Mouse (Mus musculus) MEL (cell line): Measurements from ENCODE around the gene Erap1. TPM values are rescaled to one million over a fixed set of nuclear protein-coding genes. Genes with fewer than 3 reads are reported as not detected.
A peak's percentile ranks its signal among the peaks of the same experiment; 100 is the strongest.

Source experiments
- DNase-seq: peaks from one replicate; pipeline ENCODE4 v3.0.0; 2011; ENCODE audit warnings: low read depth, low spot score
- H3K27ac ChIP-seq: 2 replicates; pipeline ENCODE4 v1.5.1; 2012; ENCODE audit warnings: low read depth, mild to moderate bottlenecking, control low read depth, low read length, moderate library complexity; ENCODE audit not compliant: control insufficient read depth
- H3K27me3 ChIP-seq, 2 experiments: fragments of 150-350 bp in 1 of 2; sonication (generic) in 1 of 2; 2 replicates each; pipeline ENCODE4 v1.6.1; 2012; ENCODE audit warnings: low read length in 2 of 2, mild to moderate bottlenecking in 2 of 2, improper control_type of control experiment in 1 of 2, moderate library complexity in 1 of 2; ENCODE audit not compliant: insufficient read depth in 2 of 2, control insufficient read depth in 1 of 2
- H3K36me3 ChIP-seq, 2 experiments: 2 replicates each; pipeline ENCODE4 v1.6.1; 2012 to 2014; ENCODE audit warnings: low read length in 2 of 2, improper control_type of control experiment in 1 of 2, inconsistent platforms in 1 of 2, mild to moderate bottlenecking in 1 of 2; ENCODE audit not compliant: insufficient read depth in 2 of 2, control insufficient read depth in 1 of 2
- H3K4me1 ChIP-seq, 2 experiments: fragments of 150-350 bp in 1 of 2; sonication (generic) in 1 of 2; 2 replicates each; pipeline ENCODE4 v1.6.1; 2012; ENCODE audit warnings: low read length in 2 of 2, improper control_type of control experiment in 1 of 2, mild to moderate bottlenecking in 1 of 2; ENCODE audit not compliant: insufficient read depth in 2 of 2, control insufficient read depth in 1 of 2
- H3K4me3 ChIP-seq, 2 experiments: fragments of 150-350 bp in 1 of 2; sonication (generic) in 1 of 2; 2 replicates each; pipeline ENCODE4 v1.5.1; 2012; ENCODE audit warnings: low read depth in 2 of 2, low read length in 2 of 2, mild to moderate bottlenecking in 2 of 2, moderate library complexity in 2 of 2, control low read depth in 1 of 2, improper control_type of control experiment in 1 of 2; ENCODE audit not compliant: control insufficient read depth in 1 of 2, insufficient read depth in 1 of 2
- H3K79me2 ChIP-seq: 2 replicates; pipeline ENCODE4 v1.6.1; 2012; ENCODE audit warnings: mild to moderate bottlenecking, low read length, moderate library complexity; ENCODE audit not compliant: control insufficient read depth, poor library complexity, insufficient read depth
- H3K9ac ChIP-seq: 2 replicates; pipeline ENCODE4 v1.6.1; 2012; ENCODE audit warnings: low read depth, mild to moderate bottlenecking, control low read depth, low read length, moderate library complexity; ENCODE audit not compliant: control insufficient read depth, poor library complexity, severe bottlenecking
- H3K9me3 ChIP-seq: fragments of 150-350 bp; sonication (generic); replicated peaks from 2 replicates; pipeline ENCODE4 v1.6.1; 2012; ENCODE audit warnings: mild to moderate bottlenecking, low read length, improper control_type of control experiment, moderate library complexity; ENCODE audit not compliant: insufficient read depth
- CHD1 ChIP-seq: IDR thresholded peaks from 2 replicates; pipeline ENCODE4 v1.6.1; 2012; ENCODE audit warnings: low read depth, mild to moderate bottlenecking, inconsistent platforms, low read length, improper control_type of control experiment
- CHD2 ChIP-seq: IDR thresholded peaks from 2 replicates; pipeline ENCODE4 v1.6.1; 2011; ENCODE audit warnings: low read length, improper control_type of control experiment
- EP300 ChIP-seq, 2 experiments: IDR thresholded peaks; 2 replicates each; pipeline ENCODE4 v1.6.1; 2011; ENCODE audit warnings: improper control_type of control experiment in 2 of 2, low read length in 2 of 2, low read depth in 1 of 2, mild to moderate bottlenecking in 1 of 2
- MAFK ChIP-seq: IDR thresholded peaks from 2 replicates; pipeline ENCODE4 v1.6.1; 2011; ENCODE audit warnings: low read depth, mild to moderate bottlenecking, low read length, improper control_type of control experiment, borderline replicate concordance
- MAX ChIP-seq: IDR thresholded peaks from 2 replicates; pipeline ENCODE4 v1.6.1; 2011; ENCODE audit warnings: low read length, improper control_type of control experiment
- POLR2A ChIP-seq, 2 experiments: IDR thresholded peaks; 2 replicates each; pipeline ENCODE4 v1.6.1; 2011 to 2012; ENCODE audit warnings: low read length in 2 of 2, mild to moderate bottlenecking in 2 of 2, control low read depth in 1 of 2, improper control_type of control experiment in 1 of 2, low read depth in 1 of 2, moderate library complexity in 1 of 2; ENCODE audit not compliant: control insufficient read depth in 1 of 2, insufficient read depth in 1 of 2, poor library complexity in 1 of 2
- USF1 ChIP-seq: IDR thresholded peaks from 2 replicates; pipeline ENCODE4 v1.6.1; 2014; ENCODE audit warnings: low read depth, mild to moderate bottlenecking, inconsistent platforms, low read length, improper control_type of control experiment, moderate library complexity
- polyA plus RNA-seq, 2 experiments: library from polyadenylated mRNA; stranded (reverse) in 1 of 2; unstranded in 1 of 2; fragments of >175 nt in 1 of 2; fragments of >200 nt in 1 of 2; gene quantifications; 2 replicates each; pipeline versions ENCODE4 v1.2.1 to v1.2.4; 2012; ENCODE audit warnings: low replicate concordance in 2 of 2, low read depth in 1 of 2; ENCODE audit not compliant: insufficient read length in 2 of 2, insufficient read depth in 1 of 2, missing spikeins in 1 of 2
- total RNA-seq: library from RNA; depleted of rRNA; stranded (reverse); fragments of 300-350 nt; gene quantifications from 2 replicates; pipeline ENCODE4 v1.2.3, GENCODE M21; 2012; rRNA removed

The Erap1 gene
- total and polyA plus RNA-seq, 3 experiments = 9.7 to 48.3 (median 11.4) TPM

- no peak for TF ChIP-seq USF1
Measured at GRCm38 (mm10) chr13:74735834-74736233, 96.5 kb downstream of the Erap1 start (continued).

- Histone ChIP-seq H3K27ac (peak overlapping the region; percentile 73), H3K4me3 (no peak overlapping the region)
- no peak for TF ChIP-seq CHD1
- TF ChIP-seq USF1 = peak; percentile 52; the same call in 1 of the 2 replicates
- TF ChIP-seq POLR2A (IDR thresholded peaks at IDR 0.05; ENCODE audit: control insufficient read depth in 1 of 2, insufficient read depth in 1 of 2, low read depth in 1 of 2, low read length in 2 of 2, poor library complexity in 1 of 2) = no peak
- 0 out of 2 replicates have a peak, but pooled peaks have one; percentile 21 for TF ChIP-seq MAX
- no peak for TF ChIP-seq EP300 (IDR thresholded peaks at IDR 0.05; ENCODE audit: low read depth in 1 of 2, low read length in 2 of 2)
- no peak for TF ChIP-seq MAFK
- TF ChIP-seq CHD2 = no peak
- TF ChIP-seq, all 39 proteins: peak for 2
Measured at GRCm38 (mm10) chr13:74736396-74736795, 97.0 kb downstream of the Erap1 start.

More at GRCm38 (mm10) chr13:74736396-74736795, 97.0 kb downstream of the Erap1 start:
- peaks cover 15 to 22% of the 10 kb centered on the region in 2 experiments for H3K4me1 ChIP-seq
- no peak for DNase-seq
- H3K9me3 ChIP-seq = no peaks in the 10 kb centered on the region
- no peaks in the 10 kb centered on the region for H3K79me2 ChIP-seq
- H3K27me3 ChIP-seq = no peaks in the 10 kb centered on the region
- H3K36me3 ChIP-seq = peaks cover 0 to 31% of the 10 kb centered on the region in 2 experiments; a peak in 2 of 4 replicates
- no peak overlapping the region for H3K9ac ChIP-seq

Other genes starting within 250 kb of the Erap1 start
- gene Zfp72, start 248.7 kb upstream of the Erap1 start, total RNA-seq = 1.6 and 2.2 TPM in 2 replicates
- 1 to 10 TPM in 1 of 2 experiments, not detected in 1; 2.0 TPM for gene Zfp72, start 248.7 kb upstream of the Erap1 start, polyA plus RNA-seq
- 44.5 and 66.6 TPM in 2 replicates for gene Ftl1-ps1, start 239.9 kb upstream of the Erap1 start, total RNA-seq
- 10 to 100 TPM in 1 of 2 experiments, not detected in 1; 35.0 TPM for gene Ftl1-ps1, start 239.9 kb upstream of the Erap1 start, polyA plus RNA-seq
- gene Zfp825, start 145.6 kb upstream of the Erap1 start, total RNA-seq = 5.5 and 6.1 TPM in 2 replicates
- 100 to 1,000 TPM in 1 of 2 experiments, 1 to 10 TPM in 1; 4.4 to 426 TPM for gene Zfp825, start 145.6 kb upstream of the Erap1 start, polyA plus RNA-seq
- 8.7 and 9.0 TPM in 2 replicates for gene Cast, start 169.2 kb downstream of the Erap1 start, total RNA-seq
- 10 to 100 TPM in 1 of 2 experiments, not detected in 1; 15.8 TPM for gene Cast, start 169.2 kb downstream of the Erap1 start, polyA plus RNA-seq